Mouse (Mus musculus): Measurements from ENCODE around the gene Smim4.

The Smim4 gene

DNA sequence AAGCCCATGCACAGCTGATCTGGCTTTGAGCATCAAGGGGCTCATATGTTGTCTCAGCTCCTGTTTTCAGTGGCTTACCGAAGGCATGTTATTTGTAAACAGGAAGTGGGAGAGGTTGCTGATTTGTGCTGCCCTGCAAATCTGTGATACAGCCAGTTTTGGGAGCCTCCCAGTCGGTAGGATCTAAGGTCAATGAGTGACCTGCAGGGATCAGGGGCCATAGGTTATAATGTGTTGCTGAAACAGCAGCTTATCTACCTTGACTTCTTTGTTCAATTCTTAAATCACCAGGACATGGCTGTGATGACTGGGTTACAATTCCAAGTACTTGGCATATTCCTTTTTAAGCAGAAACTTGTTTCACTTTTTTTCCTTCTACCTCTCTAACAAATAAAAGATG is 13.2 kb downstream of the Smim4 start:
- no peak for DNase-seq (ENCODE audit: low spot score in 2 of 2)

DNA sequence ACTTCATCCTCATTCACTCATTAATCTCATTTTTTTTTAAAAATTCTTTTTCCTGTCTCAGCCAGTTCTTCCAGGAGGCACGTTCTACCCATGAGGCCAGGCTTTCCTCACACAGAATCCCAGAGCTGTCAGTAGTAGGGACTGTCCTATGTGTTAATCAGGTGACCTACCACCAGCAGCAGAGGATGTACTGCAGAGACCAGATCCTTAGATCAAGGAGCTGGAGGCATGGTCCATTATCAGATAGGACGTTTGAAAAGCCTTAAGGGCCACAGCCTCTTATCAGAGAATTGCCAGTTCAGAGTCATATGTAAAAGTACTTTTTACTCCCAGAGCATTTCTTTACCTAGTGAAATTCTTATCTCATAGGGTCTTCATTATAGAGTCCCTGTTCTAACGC is 14.7 kb downstream of the Smim4 start:
- DNase-seq (ENCODE audit: low spot score in 2 of 2) = no peak

DNA sequence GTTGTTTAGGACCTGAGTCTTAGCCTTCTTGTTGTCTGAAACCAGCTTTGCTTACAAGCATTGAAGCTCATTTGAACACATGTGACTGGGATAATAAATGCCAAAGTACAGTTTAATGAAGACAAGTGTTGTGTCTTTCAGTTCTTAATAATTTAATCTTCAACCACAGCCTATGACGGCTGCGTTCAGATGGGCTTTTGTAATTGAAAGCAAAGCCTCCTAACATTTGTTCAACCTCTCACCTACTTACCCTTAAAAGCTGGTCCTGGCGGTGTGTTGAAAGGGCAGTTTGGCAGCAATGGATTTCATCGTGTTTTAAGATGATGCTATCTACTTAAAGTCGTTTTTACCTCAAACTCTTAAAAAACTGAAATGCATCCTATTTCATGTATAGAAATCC is 16.6 kb downstream of the Smim4 start:
- no peak for DNase-seq (ENCODE audit: low spot score in 2 of 2)

DNA sequence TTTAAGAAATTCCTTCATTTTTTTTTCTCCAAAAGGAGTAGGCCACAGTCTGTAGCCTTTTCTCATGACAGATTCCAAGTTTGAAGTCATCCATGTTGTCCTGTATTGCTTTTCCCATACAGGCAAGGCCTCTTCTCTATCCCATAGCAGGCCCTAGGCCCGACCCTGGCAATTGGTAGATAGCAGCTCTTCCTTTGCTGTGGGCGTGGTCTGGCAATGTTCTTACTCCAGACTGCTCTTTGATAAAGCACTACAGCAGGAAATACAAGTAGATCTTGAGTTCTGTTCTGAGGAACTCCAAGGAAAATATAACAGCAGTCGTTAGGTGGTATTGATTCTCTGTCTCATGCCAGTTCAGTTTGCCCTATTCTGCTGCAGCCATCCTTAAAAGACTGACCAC is 18.1 kb downstream of the Smim4 start:
- no peak for DNase-seq (ENCODE audit: low spot score in 2 of 2)

DNA sequence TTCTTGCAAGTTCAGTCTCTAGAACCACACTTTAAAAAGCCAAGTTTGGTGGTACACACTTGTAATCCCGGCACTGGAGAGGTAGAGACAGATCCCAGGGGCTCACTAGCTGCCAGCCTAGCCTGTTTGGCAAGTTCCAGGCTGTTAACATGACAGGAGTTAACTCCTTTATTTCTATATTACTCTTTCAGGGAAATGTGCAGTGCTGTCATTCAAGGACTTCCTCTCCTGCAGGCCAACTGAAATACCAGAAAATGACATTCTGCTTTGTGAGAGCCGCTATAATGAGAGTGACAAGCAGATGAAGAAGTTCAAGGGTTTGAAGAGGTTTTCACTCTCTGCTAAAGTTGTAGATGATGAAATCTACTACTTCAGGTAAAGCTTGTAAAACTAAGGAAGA is 23.6 kb downstream of the Smim4 start:
- DNase-seq (ENCODE audit: low spot score in 2 of 2) = no peak

DNA sequence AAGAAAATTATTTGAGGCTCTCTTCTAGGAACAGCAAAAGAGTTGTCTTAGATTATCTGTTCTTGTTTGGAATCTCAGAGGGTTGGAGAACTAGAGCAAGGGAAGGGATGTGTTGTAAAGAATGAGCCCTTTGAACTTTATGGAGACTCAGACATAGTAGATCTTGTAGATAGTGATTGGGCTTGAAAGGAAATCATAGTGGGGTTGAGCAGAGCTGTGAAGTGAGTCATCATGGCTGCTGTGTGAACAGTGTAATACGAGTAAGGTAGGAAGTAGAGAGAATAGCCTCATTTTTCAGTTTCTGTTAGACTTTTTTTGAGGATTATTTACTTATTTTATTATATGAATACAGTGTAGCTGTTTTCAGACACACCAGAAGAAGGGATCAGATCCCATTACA is 38.8 kb downstream of the Smim4 start:
- no peak for DNase-seq (ENCODE audit: low spot score in 2 of 2)

DNA sequence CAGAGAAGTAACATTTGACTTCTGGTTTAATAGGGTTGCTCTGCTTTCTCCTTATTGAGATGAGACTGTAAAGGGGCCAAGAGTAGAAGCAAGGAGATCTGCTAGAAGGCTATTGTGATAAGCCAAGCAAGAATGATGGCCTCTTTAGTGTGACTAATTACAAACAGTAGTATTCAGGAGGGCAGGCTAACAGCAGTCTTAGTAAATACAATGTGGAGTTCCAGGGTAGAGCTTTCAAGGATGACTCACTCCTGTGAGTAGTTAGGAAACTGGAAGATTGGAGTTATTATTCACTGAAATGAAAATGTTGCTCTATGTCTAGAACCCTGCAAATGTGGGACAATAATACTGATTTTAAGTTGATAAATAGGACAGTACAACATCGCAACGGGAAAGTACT is 40.2 kb downstream of the Smim4 start:
- DNase-seq (ENCODE audit: low spot score in 2 of 2) = no peak

DNA sequence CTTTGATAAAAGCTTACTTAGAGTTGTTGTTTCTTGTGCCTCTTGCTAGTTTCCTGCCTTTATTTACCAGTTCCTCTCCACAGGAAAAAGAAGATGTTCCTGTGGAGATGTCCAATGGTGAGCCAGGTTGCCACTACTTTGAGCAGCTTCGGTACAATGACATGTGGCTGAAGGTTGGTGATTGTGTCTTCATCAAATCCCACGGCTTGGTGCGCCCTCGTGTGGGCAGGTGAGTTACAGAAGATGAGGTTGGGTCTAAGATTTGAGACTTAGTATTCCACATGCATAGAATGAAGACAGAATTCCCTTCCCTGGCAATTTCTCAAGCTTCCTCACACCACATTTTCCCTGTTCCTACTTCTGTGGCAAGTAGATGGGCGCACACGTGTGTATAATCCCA is 41.3 kb downstream of the Smim4 start:
- DNase-seq (ENCODE audit: low spot score in 2 of 2) = no peak

DNA sequence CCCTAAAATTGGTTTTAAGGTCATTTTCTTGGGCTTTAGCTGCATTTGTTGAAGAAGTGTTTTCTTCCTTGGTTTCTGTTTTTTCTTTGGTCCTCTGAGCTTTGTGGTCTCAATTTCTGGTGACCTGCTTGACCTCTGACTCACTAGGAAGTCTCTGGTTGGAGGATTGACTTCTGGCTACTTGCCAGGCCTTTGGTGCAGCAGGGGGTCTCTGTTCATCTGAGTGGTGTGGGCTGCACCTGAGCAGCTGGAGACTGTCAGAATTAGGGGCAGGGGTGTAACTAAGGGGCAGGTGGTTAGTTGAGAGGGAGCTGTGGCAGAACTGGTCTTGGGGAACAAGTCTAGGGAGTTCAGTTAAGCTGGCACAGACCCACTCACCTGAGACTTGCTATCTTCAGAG is 47.6 kb downstream of the Smim4 start:
- DNase-seq (ENCODE audit: low spot score in 2 of 2) = no peak

DNA sequence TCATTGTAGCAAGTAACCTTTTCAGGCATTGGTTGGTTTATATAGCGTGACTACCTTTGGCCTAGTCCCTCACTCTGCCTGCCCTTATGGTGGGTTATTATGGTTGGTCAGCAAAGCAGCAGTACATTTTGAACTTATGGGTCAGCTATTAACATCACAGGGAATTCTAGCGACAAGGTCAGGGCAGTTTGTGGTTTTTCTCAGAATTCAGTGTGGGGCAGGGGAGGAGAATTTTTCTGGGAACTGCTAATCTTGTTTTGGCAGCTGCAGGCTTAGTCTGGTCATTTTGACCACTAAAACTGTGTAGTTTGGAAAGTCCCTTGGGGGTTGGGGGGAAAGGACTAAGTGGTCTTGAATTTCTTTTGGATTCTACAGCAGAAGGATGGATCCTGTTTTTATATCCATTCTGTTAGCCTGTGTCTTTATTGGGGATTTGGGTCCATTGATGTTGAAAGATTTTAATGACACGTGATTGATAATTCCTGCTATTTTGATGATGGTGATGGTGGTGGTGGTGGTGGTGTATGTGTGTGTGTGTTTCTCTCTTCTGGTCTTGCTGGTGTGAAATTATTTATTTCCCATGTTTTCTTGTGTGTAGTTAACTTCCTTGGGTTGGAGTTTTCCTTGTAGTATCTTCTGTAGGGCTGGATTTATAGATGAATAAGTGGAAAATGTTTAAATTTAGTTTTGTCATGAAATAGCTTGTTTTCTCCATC is 49.3 kb downstream of the Smim4 start:
- DNase-seq (ENCODE audit: low spot score in 2 of 2) = no peak

DNA sequence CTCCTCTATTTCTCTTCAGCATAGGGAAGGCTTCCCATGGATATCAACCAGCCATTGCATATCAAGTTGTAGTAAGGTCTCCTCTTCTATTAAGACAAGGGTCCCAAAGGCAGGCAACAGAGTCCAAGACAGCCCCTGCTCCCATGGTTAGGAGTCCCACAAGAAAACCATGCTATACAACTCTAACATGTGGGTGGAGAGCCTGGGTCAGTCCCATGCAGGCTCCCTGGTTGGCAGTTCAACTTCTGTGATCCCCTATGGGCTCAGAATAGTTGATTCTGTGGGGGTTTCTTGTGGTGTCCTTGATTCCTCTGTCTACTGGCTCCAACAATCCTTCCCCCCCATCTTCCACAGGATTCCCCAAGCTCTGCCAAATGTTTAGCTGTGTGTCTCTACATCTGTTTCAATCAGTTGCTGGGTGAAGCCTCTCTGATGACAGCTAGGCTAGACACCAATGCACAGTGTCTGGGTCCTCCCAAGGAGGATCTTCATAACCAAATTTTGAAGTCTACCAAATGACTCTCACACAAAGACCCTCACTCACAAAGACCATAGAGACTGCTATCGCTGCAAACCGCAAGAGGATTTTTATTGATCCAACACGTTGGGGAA is 50.1 kb downstream of the Smim4 start:
- DNase-seq (ENCODE audit: low spot score in 2 of 2) = no peak

DNA sequence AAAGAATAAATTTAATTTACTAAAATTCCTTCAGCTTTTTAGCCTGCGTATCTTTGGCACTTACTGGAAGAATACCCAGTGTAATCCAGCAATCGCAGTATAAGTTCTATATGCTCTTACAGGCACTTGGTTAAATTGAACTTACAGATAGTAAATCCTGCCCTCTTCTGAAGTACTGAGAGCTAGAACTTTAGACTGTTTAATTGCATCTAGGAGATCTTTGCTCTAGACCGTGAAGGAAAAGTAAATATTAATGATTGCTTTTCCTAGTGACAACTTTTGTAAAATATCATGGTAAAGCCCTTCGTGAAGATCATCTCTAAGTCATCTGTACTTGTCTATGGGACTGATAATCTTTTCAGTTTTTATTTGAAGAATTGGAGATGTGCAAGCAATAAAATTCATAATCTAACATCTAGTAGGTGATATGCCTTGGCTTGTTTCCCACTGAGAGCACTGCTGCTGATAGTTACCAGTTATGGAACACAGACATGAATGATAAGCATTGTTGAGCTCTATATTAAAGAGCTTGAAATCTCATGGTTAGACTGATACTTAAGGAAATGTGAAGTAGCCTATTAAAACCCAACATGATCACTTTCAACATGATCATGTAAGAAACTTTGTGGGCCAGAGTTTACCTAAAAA is 59.5 kb downstream of the Smim4 start:
- DNase-seq (ENCODE audit: low spot score in 2 of 2) = no peak

DNA sequence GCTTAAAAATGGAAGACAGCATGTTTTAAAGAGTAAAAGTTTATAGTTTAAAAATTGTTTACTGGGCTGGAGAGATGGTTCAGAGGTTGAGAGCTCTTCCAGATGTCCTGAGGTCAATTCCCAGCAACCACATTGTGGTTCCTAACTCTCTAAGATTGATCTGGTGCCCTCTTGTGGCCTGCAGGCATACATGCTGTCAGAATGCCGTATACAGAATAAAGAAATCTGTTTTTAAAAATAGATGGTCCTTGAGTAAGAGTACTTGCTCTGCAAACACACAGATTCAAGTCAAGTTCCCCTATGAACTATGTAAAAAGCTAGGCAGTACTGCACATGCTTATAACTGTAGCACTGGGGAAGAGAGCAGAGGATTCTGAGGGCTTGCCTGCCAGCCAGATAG is 66.5 kb downstream of the Smim4 start:
- no peak for DNase-seq (ENCODE audit: low spot score in 2 of 2)

DNA sequence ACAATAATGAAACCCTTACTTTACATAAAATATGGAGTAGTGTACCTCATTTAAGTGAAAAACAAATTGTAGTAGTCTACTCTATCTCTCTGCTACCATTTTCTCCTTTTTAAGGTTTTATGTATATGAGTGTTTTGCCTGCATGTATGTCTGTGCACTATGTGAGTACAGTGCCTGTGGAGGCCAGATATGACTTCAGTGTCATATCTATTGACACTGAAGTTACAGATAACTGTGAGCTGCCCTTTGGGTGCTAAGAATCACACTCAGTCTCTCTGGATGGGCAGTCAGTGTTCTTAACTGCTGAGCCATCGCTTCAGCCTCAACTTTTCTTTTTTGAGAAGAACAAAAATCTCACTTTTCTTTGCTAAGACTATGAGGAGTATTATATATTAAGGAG is 82.9 kb downstream of the Smim4 start:
- no peak for DNase-seq (ENCODE audit: low spot score in 2 of 2)

DNA sequence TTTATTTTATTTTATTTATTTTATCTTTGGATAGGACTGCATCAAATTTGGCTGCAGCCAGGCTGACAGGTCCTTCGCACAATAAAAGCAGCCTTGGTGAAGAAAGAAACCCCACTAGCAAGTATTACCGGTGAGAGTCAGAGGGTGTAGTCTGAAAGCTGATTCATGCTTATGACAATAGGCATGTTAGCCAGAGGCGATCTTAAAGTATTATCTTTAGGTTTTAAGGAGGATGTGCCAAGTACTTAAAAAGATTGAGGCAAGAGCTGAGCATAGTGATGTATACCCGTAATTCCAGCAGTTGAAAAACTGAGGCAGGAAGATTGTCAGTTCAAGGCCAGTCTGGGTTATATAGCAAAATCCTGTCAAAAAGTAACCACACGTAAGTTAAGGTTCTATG is 83.5 kb downstream of the Smim4 start:
- no peak for DNase-seq (ENCODE audit: low spot score in 2 of 2)
